Mouse (Mus musculus): ENCODE data around the gene Slc43a2. TPM values are rescaled to one million over a fixed set of nuclear protein-coding genes. Genes with fewer than 3 reads are reported as not detected.

Gene Slc43a2
- polyA plus RNA-seq, 1 experiment, result 148 TPM

GRCm38 (mm10) chr11:75540209-75540608, 8.7 kb downstream of the Slc43a2 start:
- no peaks in the 10 kb centered on the region; the same call in 1 of the 2 replicates for H3K36me3 ChIP-seq (ENCODE audit: control insufficient read depth, insufficient read depth, low read length)
- 74% methylated on average over 8 of the region's 8 CpGs for WGBS
- H3K4me1 ChIP-seq (ENCODE audit: control insufficient read depth, insufficient read depth, low read length), result peaks cover 23% of the 10 kb centered on the region
- no peaks in the 10 kb centered on the region for H3K27me3 ChIP-seq (replicated peaks; ENCODE audit: control insufficient read depth, insufficient read depth, low read length)
- H3K27ac ChIP-seq (ENCODE audit: insufficient read depth, low read depth, low read length), result peak overlapping the region; percentile 33
- no peak for DNase-seq
- no peak overlapping the region for H3K4me3 ChIP-seq (ENCODE audit: insufficient read depth, low read depth, low read length)
- TF ChIP-seq CTCF (conservative IDR thresholded peaks at IDR 0.05; ENCODE audit: insufficient read depth, insufficient read length, low read depth, low read length) (no peak), POLR2A (IDR thresholded peaks at IDR 0.05; ENCODE audit: low read depth, low read length) (no peak)

GRCm38 (mm10) chr11:75540710-75541581, 9.5 kb downstream of the Slc43a2 start:
- H3K4me1 ChIP-seq (ENCODE audit: control insufficient read depth, insufficient read depth, low read length), result peaks cover 23% of the 10 kb centered on the region
- peak overlapping the region; percentile 33 for H3K27ac ChIP-seq (ENCODE audit: insufficient read depth, low read depth, low read length)
- H3K36me3 ChIP-seq (ENCODE audit: control insufficient read depth, insufficient read depth, low read length), result no peaks in the 10 kb centered on the region; the same call in 1 of the 2 replicates
- H3K4me3 ChIP-seq (ENCODE audit: insufficient read depth, low read depth, low read length), result no peak overlapping the region
- 52% methylated on average over 19 of the region's 19 CpGs for WGBS
- no peak for TF ChIP-seq CTCF (conservative IDR thresholded peaks at IDR 0.05; ENCODE audit: insufficient read depth, insufficient read length, low read depth, low read length)
- TF ChIP-seq POLR2A (IDR thresholded peaks at IDR 0.05; ENCODE audit: low read depth, low read length), result no peak
- no peaks in the 10 kb centered on the region for H3K27me3 ChIP-seq (replicated peaks; ENCODE audit: control insufficient read depth, insufficient read depth, low read length)
- DNase-seq, result peak; percentile 39

- no peak for DNase-seq
- Histone ChIP-seq H3K4me3 (ENCODE audit: insufficient read depth, low read depth, low read length) (no peak overlapping the region), H3K36me3 (ENCODE audit: control insufficient read depth, insufficient read depth, low read length) (no peaks in the 10 kb centered on the region; the same call in 1 of the 2 replicates), H3K27ac (ENCODE audit: insufficient read depth, low read depth, low read length) (no peak overlapping the region), H3K4me1 (ENCODE audit: control insufficient read depth, insufficient read depth, low read length) (peaks cover 21% of the 10 kb centered on the region), H3K27me3 (replicated peaks; ENCODE audit: control insufficient read depth, insufficient read depth, low read length) (no peaks in the 10 kb centered on the region)
- TF ChIP-seq CTCF (conservative IDR thresholded peaks at IDR 0.05; ENCODE audit: insufficient read depth, insufficient read length, low read depth, low read length) (no peak), POLR2A (IDR thresholded peaks at IDR 0.05; ENCODE audit: low read depth, low read length) (no peak)
- 85% methylated on average over 9 of the region's 9 CpGs for WGBS
Measured at GRCm38 (mm10) chr11:75544713-75545112, 13.2 kb downstream of the Slc43a2 start.

- H3K4me3 ChIP-seq (ENCODE audit: insufficient read depth, low read depth, low read length), result no peak overlapping the region
- H3K36me3 ChIP-seq (ENCODE audit: control insufficient read depth, insufficient read depth, low read length), result no peaks in the 10 kb centered on the region; the same call in 1 of the 2 replicates
- no peak overlapping the region for H3K27ac ChIP-seq (ENCODE audit: insufficient read depth, low read depth, low read length)
- no peaks in the 10 kb centered on the region for H3K27me3 ChIP-seq (replicated peaks; ENCODE audit: control insufficient read depth, insufficient read depth, low read length)
- 86% methylated on average over 4 of the region's 4 CpGs for WGBS
- peaks cover 21% of the 10 kb centered on the region for H3K4me1 ChIP-seq (ENCODE audit: control insufficient read depth, insufficient read depth, low read length)
- TF ChIP-seq POLR2A (IDR thresholded peaks at IDR 0.05; ENCODE audit: low read depth, low read length) (no peak), CTCF (conservative IDR thresholded peaks at IDR 0.05; ENCODE audit: insufficient read depth, insufficient read length, low read depth, low read length) (no peak)
- DNase-seq, result no peak
Measured at GRCm38 (mm10) chr11:75546057-75546456, 14.6 kb downstream of the Slc43a2 start.

- DNase-seq, result peak; percentile 72
- Histone ChIP-seq H3K36me3 (ENCODE audit: control insufficient read depth, insufficient read depth, low read length) (no peaks in the 10 kb centered on the region), H3K4me1 (ENCODE audit: control insufficient read depth, insufficient read depth, low read length) (peaks cover 25% of the 10 kb centered on the region), H3K27ac (ENCODE audit: insufficient read depth, low read depth, low read length) (peak overlapping the region; percentile 75), H3K27me3 (replicated peaks; ENCODE audit: control insufficient read depth, insufficient read depth, low read length) (no peaks in the 10 kb centered on the region), H3K4me3 (ENCODE audit: insufficient read depth, low read depth, low read length) (no peak overlapping the region)
- WGBS, result 26% methylated on average over 5 of the region's 5 CpGs
- TF ChIP-seq CTCF (conservative IDR thresholded peaks at IDR 0.05; ENCODE audit: insufficient read depth, insufficient read length, low read depth, low read length) (no peak), POLR2A (IDR thresholded peaks at IDR 0.05; ENCODE audit: low read depth, low read length) (no peak)
Measured at GRCm38 (mm10) chr11:75549658-75550111, 18.2 kb downstream of the Slc43a2 start.

GRCm38 (mm10) chr11:75550200-75550946, 18.9 kb downstream of the Slc43a2 start:
- Histone ChIP-seq H3K4me1 (ENCODE audit: control insufficient read depth, insufficient read depth, low read length) (peaks cover 25% of the 10 kb centered on the region), H3K27me3 (replicated peaks; ENCODE audit: control insufficient read depth, insufficient read depth, low read length) (no peaks in the 10 kb centered on the region), H3K27ac (ENCODE audit: insufficient read depth, low read depth, low read length) (peak overlapping the region; percentile 75), H3K36me3 (ENCODE audit: control insufficient read depth, insufficient read depth, low read length) (no peaks in the 10 kb centered on the region), H3K4me3 (ENCODE audit: insufficient read depth, low read depth, low read length) (no peak overlapping the region)
- WGBS, result 52% methylated on average over 12 of the region's 12 CpGs
- no peak for TF ChIP-seq POLR2A (IDR thresholded peaks at IDR 0.05; ENCODE audit: low read depth, low read length)
- no peak for DNase-seq

- 42% methylated on average over 5 of the region's 5 CpGs for WGBS
- no peaks in the 10 kb centered on the region for H3K27me3 ChIP-seq (replicated peaks; ENCODE audit: control insufficient read depth, insufficient read depth, low read length)
- no peak overlapping the region for H3K4me3 ChIP-seq (ENCODE audit: insufficient read depth, low read depth, low read length)
- DNase-seq, result peak; percentile 77
- peaks cover 25% of the 10 kb centered on the region for H3K4me1 ChIP-seq (ENCODE audit: control insufficient read depth, insufficient read depth, low read length)
- H3K27ac ChIP-seq (ENCODE audit: insufficient read depth, low read depth, low read length), result peak overlapping the region; percentile 75
- H3K36me3 ChIP-seq (ENCODE audit: control insufficient read depth, insufficient read depth, low read length), result no peaks in the 10 kb centered on the region
- TF ChIP-seq CTCF (conservative IDR thresholded peaks at IDR 0.05; ENCODE audit: insufficient read depth, insufficient read length, low read depth, low read length), result no peak
- no peak for TF ChIP-seq POLR2A (IDR thresholded peaks at IDR 0.05; ENCODE audit: low read depth, low read length)
Measured at GRCm38 (mm10) chr11:75551321-75551720, 19.8 kb downstream of the Slc43a2 start.

All from kidney, adult 2 months (tissue).